Mouse (Mus musculus) limb, embryonic 14.5 days (tissue): ENCODE measurements at regions not wholly inside any gene's neighbourhood (a gene's known extent, or its start where the extent isn't known, plus 50 kb on each side); places are given as distances from the start of the nearest gene placed in this dataset.

Experiments used
- ATAC-seq: fragments of 200-750 bp; cut with Nextera tagmentation; 2 replicates; pipeline ENCODE4 v1.8.0; 2017; ENCODE audit warnings: low read depth, moderate number of reproducible peaks, moderate TSS enrichment; ENCODE audit not compliant: low FRiP score
- DNase-seq: peaks from one replicate; pipeline ENCODE4 v3.0.0-alpha.2; 2015; ENCODE audit warnings: low spot score
- H3K27ac ChIP-seq: fragments of 300-500 bp; sonication (generic); replicated peaks from 2 replicates; pipeline ENCODE4 v1.5.1; 2014; ENCODE audit warnings: low read depth, mild to moderate bottlenecking, low read length, moderate library complexity, mixed read lengths
- H3K27me3 ChIP-seq: fragments of 300-500 bp; sonication (generic); 2 replicates; pipeline ENCODE4 v1.6.1; 2014; ENCODE audit warnings: low read length, mixed read lengths; ENCODE audit not compliant: control insufficient read depth, insufficient read depth
- H3K36me3 ChIP-seq: fragments of 300-500 bp; sonication (generic); 2 replicates; pipeline ENCODE4 v1.6.1; 2014; ENCODE audit warnings: mild to moderate bottlenecking, low read length, moderate library complexity, mixed read lengths; ENCODE audit not compliant: control insufficient read depth, insufficient read depth
- H3K4me1 ChIP-seq: fragments of 300-500 bp; sonication (generic); 2 replicates; pipeline ENCODE4 v1.6.1; 2014; ENCODE audit warnings: antibody characterized with exemption, low read length, mixed read lengths; ENCODE audit not compliant: control insufficient read depth, insufficient read depth
- H3K4me2 ChIP-seq: fragments of 300-500 bp; sonication (generic); replicated peaks from 2 replicates; pipeline ENCODE4 v1.6.1; 2014; ENCODE audit warnings: low read depth, mild to moderate bottlenecking, low read length, moderate library complexity; ENCODE audit not compliant: severe bottlenecking
- H3K4me3 ChIP-seq: fragments of 300-500 bp; sonication (generic); replicated peaks from 2 replicates; pipeline ENCODE4 v1.5.1; 2014; ENCODE audit warnings: low read length
- H3K9ac ChIP-seq: fragments of 300-500 bp; sonication (generic); 2 replicates; pipeline ENCODE4 v1.6.1; 2014; ENCODE audit warnings: mild to moderate bottlenecking, low read depth, low read length, moderate library complexity; ENCODE audit not compliant: severe bottlenecking
- H3K9me3 ChIP-seq: fragments of 300-500 bp; sonication (generic); 2 replicates; pipeline ENCODE4 v1.6.1; 2016; ENCODE audit warnings: low read length; ENCODE audit not compliant: control insufficient read depth
- POLR2A ChIP-seq: fragments of 200-500 bp; IDR thresholded peaks from 2 replicates; pipeline ENCODE4 v1.8.0; 2012; ENCODE audit warnings: inconsistent platforms, mild to moderate bottlenecking, moderate library complexity, borderline replicate concordance; ENCODE audit not compliant: insufficient read depth, insufficient read length; ENCODE audit errors: extremely low read depth
- WGBS: fragments of 180-500 bp; shearing (Covaris S2); extraction: QIAGEN DNeasy Blood & Tissue Kit; methylation state at CpG from one replicate; pipeline ENCODE4 v1.1.7; 2014; 5-methylcytosine and 5-hydroxymethylcytosine counted together

DNA sequence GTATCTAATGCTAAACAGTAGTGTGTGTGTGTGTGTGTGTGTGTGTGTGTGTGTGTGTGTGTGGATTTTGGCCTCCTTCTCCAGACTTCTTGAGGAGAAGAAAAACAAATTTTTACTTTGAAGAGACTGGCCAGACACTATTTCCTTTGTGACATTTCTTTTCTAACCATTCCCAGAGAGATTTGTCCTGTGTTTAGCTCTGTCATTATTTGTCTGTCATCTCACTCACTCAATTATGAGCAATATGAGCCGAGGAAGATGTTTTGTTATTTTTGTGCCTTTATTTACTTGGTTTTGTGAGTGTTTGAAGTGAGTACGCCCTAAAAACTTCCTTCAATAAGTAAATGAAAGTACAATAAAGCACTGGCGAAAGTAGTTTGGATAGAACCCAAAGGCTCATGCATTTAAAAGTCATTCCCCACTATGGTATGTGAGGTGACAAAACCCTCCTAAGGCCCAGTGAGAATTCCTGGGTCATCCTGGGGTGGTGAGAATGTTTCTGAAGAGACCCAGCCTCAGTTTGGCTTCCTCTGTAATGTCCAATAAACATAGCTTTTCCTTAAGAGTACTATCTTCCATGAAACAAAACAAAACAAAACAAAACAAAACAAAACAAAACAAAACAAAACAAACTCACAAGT lies 52.1 kb upstream of the Slc13a1 start:
- H3K9ac ChIP-seq = no peak overlapping the region
- H3K36me3 ChIP-seq = no peaks in the 10 kb centered on the region
- ATAC-seq (no peak), DNase-seq (no peak)
- H3K4me2 ChIP-seq = no peak overlapping the region
- no peaks in the 10 kb centered on the region for H3K9me3 ChIP-seq
- H3K27ac ChIP-seq = no peak overlapping the region
- H3K4me3 ChIP-seq = no peak overlapping the region
- WGBS = 69% methylated on average over 3 of the region's 3 CpGs
- H3K4me1 ChIP-seq = no peaks in the 10 kb centered on the region
- no peaks in the 10 kb centered on the region for H3K27me3 ChIP-seq
- no peak for TF ChIP-seq POLR2A
